Mouse (Mus musculus): ENCODE results near the gene Acer1. TPM values are rescaled to one million over a fixed set of nuclear protein-coding genes. Genes with fewer than 3 reads are reported as not detected.

Gene Acer1
- not detected in 2 replicates for polyA plus RNA-seq (2014; fragmentation: Nextera tagmentation; extraction: Ambion mirVana)

GRCm38 (mm10) chr17:56982013-56982412 lies at the start of gene Acer1:
Gene Acer1, minus strand, starts transcription at chr17:56982126.
- Histone ChIP-seq H3K27ac (ENCODE audit: low read depth, low read length) (no peak within 1 kb of the TSS), H3K9ac (ENCODE audit: low read depth, low read length) (no peak within 1 kb of the TSS)
- no peak for ATAC-seq (ENCODE audit: low FRiP score)

GRCm38 (mm10) chr17:57030931-57031660 lies 49.2 kb upstream of the Acer1 start, which contains the start of gene Khsrp:
Gene Khsrp, minus strand, starts transcription at chr17:57031522.
- H3K9me3 ChIP-seq (ENCODE audit: control insufficient read depth, low read length): no peaks in the 10 kb centered on the region

More at GRCm38 (mm10) chr17:56982013-56982412, at the start of gene Acer1:
- H3K4me2 ChIP-seq (replicated peaks; ENCODE audit: low read depth, low read length): no peak within 1 kb of the TSS
- H3K27me3 ChIP-seq (ENCODE audit: control insufficient read depth, insufficient read depth, low read length): no peaks in the 10 kb centered on the region
- DNase-seq (ENCODE audit: low spot score): no peak
- no peaks in the 10 kb centered on the region for H3K9me3 ChIP-seq (ENCODE audit: control insufficient read depth, low read length)
- no peaks in the 10 kb centered on the region for H3K4me1 ChIP-seq (replicated peaks; ENCODE audit: control insufficient read depth, insufficient read depth, low read length)
- WGBS: 78% methylated on average over 5 of the region's 5 CpGs
- no peaks in the 10 kb centered on the region for H3K36me3 ChIP-seq (ENCODE audit: control insufficient read depth, insufficient read depth, low read length)
- no peak within 1 kb of the TSS for H3K4me3 ChIP-seq (ENCODE audit: low read depth, low read length)

DNA sequence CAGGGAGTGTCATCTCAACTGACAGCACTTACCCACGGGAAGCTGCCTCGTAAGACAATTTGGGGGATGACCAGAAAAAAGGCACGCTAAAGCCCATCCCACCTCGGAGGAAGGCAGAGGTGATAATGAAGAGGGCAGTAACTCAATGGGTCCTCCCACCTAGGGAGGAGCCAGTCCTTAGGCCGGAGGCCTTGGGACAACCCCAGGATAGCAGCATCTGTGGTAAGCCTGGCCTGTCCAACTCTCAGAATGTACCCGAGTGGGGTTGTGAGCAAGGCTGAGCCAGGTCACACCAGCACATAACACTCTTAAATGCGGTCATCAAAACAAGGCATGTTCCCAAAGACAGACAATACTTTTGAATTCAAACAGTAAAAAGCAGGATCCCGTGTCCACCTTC lies 47.8 kb upstream of the Acer1 start:
- Histone ChIP-seq H3K36me3 (ENCODE audit: control insufficient read depth, insufficient read depth, low read length) (peaks cover 11% of the 10 kb centered on the region), H3K9ac (ENCODE audit: low read depth, low read length) (peak overlapping the region; percentile 99), H3K27me3 (ENCODE audit: control insufficient read depth, insufficient read depth, low read length) (no peaks in the 10 kb centered on the region), H3K27ac (ENCODE audit: low read depth, low read length) (no peak overlapping the region), H3K9me3 (ENCODE audit: control insufficient read depth, low read length) (no peaks in the 10 kb centered on the region), H3K4me2 (replicated peaks; ENCODE audit: low read depth, low read length) (peak overlapping the region; percentile 94), H3K4me3 (ENCODE audit: low read depth, low read length) (peak overlapping the region; percentile 78), H3K4me1 (replicated peaks; ENCODE audit: control insufficient read depth, insufficient read depth, low read length) (peaks cover 9% of the 10 kb centered on the region)
- ATAC-seq (ENCODE audit: low FRiP score) (no peak), DNase-seq (ENCODE audit: low spot score) (no peak)
- WGBS: 53% methylated on average over 8 of the region's 8 CpGs

More at GRCm38 (mm10) chr17:57030931-57031660, 49.2 kb upstream of the Acer1 start, which contains the start of gene Khsrp:
- H3K9ac ChIP-seq (ENCODE audit: low read depth, low read length): peak within 1 kb of the TSS; percentile 99
- H3K27me3 ChIP-seq (ENCODE audit: control insufficient read depth, insufficient read depth, low read length): no peaks in the 10 kb centered on the region
- WGBS: under 1% methylated on average over 65 of the region's 99 CpGs
- peaks cover 9% of the 10 kb centered on the region for H3K4me1 ChIP-seq (replicated peaks; ENCODE audit: control insufficient read depth, insufficient read depth, low read length)
- H3K4me3 ChIP-seq (ENCODE audit: low read depth, low read length): peak within 1 kb of the TSS; percentile 78
- H3K4me2 ChIP-seq (replicated peaks; ENCODE audit: low read depth, low read length): peak within 1 kb of the TSS; percentile 94
- peak; percentile 69 for DNase-seq (ENCODE audit: low spot score)
- 0 out of 2 replicates have a peak, but pooled peaks have one; percentile 1 for ATAC-seq (ENCODE audit: low FRiP score)
- peaks cover 5% of the 10 kb centered on the region for H3K36me3 ChIP-seq (ENCODE audit: control insufficient read depth, insufficient read depth, low read length)
- peak within 1 kb of the TSS; percentile 90 for H3K27ac ChIP-seq (ENCODE audit: low read depth, low read length)

DNA sequence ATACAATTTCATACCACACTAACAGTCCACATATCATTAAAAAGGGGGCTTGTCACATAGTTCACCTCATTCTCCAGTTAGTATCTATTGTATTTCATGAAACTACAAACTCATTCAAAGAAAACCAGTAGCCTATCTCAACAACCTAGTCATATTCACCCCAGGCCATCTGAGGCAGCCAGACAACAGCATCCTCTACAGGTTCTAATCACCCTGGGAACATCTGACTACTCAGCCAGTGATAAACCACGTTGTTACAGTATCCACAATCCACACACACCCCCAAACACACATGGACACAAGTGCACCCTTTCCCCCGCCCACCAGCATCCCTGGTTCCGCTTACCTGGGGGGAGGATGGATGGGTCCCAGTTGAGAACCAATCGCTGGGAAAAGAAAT lies 45.5 kb upstream of the Acer1 start:
- H3K27ac ChIP-seq (ENCODE audit: low read depth, low read length): no peak overlapping the region
- DNase-seq (ENCODE audit: low spot score): no peak
- H3K9me3 ChIP-seq (ENCODE audit: control insufficient read depth, low read length): no peaks in the 10 kb centered on the region
- H3K9ac ChIP-seq (ENCODE audit: low read depth, low read length): no peak overlapping the region
- WGBS: 87% methylated on average over 4 of the region's 4 CpGs
- H3K4me1 ChIP-seq (replicated peaks; ENCODE audit: control insufficient read depth, insufficient read depth, low read length): peaks cover 9% of the 10 kb centered on the region
- H3K27me3 ChIP-seq (ENCODE audit: control insufficient read depth, insufficient read depth, low read length): no peaks in the 10 kb centered on the region
- no peak overlapping the region for H3K4me3 ChIP-seq (ENCODE audit: low read depth, low read length)
- no peak for ATAC-seq (ENCODE audit: low FRiP score)
- peaks cover 28% of the 10 kb centered on the region for H3K36me3 ChIP-seq (ENCODE audit: control insufficient read depth, insufficient read depth, low read length)
- no peak overlapping the region for H3K4me2 ChIP-seq (replicated peaks; ENCODE audit: low read depth, low read length)

DNA sequence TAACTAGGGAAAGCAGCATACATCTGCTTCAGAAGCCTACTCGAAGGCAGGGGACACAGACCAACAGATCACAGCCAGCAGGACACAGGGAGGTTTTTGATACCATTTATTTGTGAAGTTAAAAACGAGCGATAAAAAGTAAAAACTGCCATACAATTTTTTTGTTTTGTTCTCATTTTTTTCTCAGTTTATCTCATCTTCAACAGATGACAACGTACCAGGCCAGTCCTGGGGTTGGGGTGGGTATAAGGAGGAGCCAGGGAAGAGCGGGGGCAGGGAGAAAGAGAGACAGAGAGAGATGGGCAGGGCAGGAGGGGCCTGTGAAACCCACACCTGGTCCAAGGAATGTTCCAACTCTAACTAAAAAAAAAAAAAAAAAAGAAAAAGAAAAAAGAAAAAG lies 39.0 kb upstream of the Acer1 start:
- WGBS: 92% methylated on average over 5 of the region's 5 CpGs
- Histone ChIP-seq H3K4me3 (ENCODE audit: low read depth, low read length) (no peak overlapping the region), H3K36me3 (ENCODE audit: control insufficient read depth, insufficient read depth, low read length) (peaks cover 32% of the 10 kb centered on the region), H3K27me3 (ENCODE audit: control insufficient read depth, insufficient read depth, low read length) (no peaks in the 10 kb centered on the region), H3K9me3 (ENCODE audit: control insufficient read depth, low read length) (no peaks in the 10 kb centered on the region), H3K9ac (ENCODE audit: low read depth, low read length) (no peak overlapping the region), H3K4me2 (replicated peaks; ENCODE audit: low read depth, low read length) (no peak overlapping the region), H3K27ac (ENCODE audit: low read depth, low read length) (no peak overlapping the region), H3K4me1 (replicated peaks; ENCODE audit: control insufficient read depth, insufficient read depth, low read length) (no peaks in the 10 kb centered on the region)
- DNase-seq (ENCODE audit: low spot score): no peak
- no peak for ATAC-seq (ENCODE audit: low FRiP score)

DNA sequence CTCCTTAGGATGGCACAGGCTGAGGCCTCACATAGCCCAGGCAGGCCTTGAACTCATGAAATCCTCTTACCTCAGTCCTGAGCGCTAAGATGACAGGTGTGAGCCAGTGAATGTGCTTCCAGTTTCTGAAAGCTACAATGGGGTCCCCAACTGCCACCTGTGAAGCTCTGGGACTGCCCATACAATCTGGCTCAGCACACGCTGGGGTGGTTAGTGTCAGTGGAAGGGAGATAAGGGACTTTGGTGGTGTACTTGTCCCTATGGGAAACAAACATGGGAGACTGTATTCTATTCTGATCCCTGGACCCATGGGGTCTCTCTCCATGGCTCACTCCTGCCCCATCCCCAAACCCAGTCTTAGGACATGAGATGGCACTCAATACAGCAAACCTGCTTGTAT lies 37.8 kb upstream of the Acer1 start:
- ATAC-seq (ENCODE audit: low FRiP score): no peak
- H3K4me3 ChIP-seq (ENCODE audit: low read depth, low read length): no peak overlapping the region
- H3K4me1 ChIP-seq (replicated peaks; ENCODE audit: control insufficient read depth, insufficient read depth, low read length): no peaks in the 10 kb centered on the region
- H3K9ac ChIP-seq (ENCODE audit: low read depth, low read length): no peak overlapping the region
- no peak overlapping the region for H3K27ac ChIP-seq (ENCODE audit: low read depth, low read length)
- H3K27me3 ChIP-seq (ENCODE audit: control insufficient read depth, insufficient read depth, low read length): no peaks in the 10 kb centered on the region
- H3K4me2 ChIP-seq (replicated peaks; ENCODE audit: low read depth, low read length): no peak overlapping the region
- 92% methylated on average over 2 of the region's 2 CpGs for WGBS
- DNase-seq (ENCODE audit: low spot score): no peak
- peaks cover 27% of the 10 kb centered on the region for H3K36me3 ChIP-seq (ENCODE audit: control insufficient read depth, insufficient read depth, low read length)
- no peaks in the 10 kb centered on the region for H3K9me3 ChIP-seq (ENCODE audit: control insufficient read depth, low read length)

GRCm38 (mm10) chr17:57012245-57012795 lies 30.4 kb upstream of the Acer1 start:
- Histone ChIP-seq H3K27ac (ENCODE audit: low read depth, low read length) (no peak overlapping the region), H3K36me3 (ENCODE audit: control insufficient read depth, insufficient read depth, low read length) (no peaks in the 10 kb centered on the region), H3K9ac (ENCODE audit: low read depth, low read length) (no peak overlapping the region; the same call in 1 of the 2 replicates), H3K9me3 (ENCODE audit: control insufficient read depth, low read length) (no peaks in the 10 kb centered on the region), H3K4me3 (ENCODE audit: low read depth, low read length) (no peak overlapping the region), H3K4me1 (replicated peaks; ENCODE audit: control insufficient read depth, insufficient read depth, low read length) (no peaks in the 10 kb centered on the region), H3K4me2 (replicated peaks; ENCODE audit: low read depth, low read length) (peak overlapping the region; percentile 89), H3K27me3 (ENCODE audit: control insufficient read depth, insufficient read depth, low read length) (no peaks in the 10 kb centered on the region)
- no peak; the same call in 1 of the 2 replicates for ATAC-seq (ENCODE audit: low FRiP score)
- 69% methylated on average over 13 of the region's 13 CpGs for WGBS
- DNase-seq (ENCODE audit: low spot score): no peak

DNA sequence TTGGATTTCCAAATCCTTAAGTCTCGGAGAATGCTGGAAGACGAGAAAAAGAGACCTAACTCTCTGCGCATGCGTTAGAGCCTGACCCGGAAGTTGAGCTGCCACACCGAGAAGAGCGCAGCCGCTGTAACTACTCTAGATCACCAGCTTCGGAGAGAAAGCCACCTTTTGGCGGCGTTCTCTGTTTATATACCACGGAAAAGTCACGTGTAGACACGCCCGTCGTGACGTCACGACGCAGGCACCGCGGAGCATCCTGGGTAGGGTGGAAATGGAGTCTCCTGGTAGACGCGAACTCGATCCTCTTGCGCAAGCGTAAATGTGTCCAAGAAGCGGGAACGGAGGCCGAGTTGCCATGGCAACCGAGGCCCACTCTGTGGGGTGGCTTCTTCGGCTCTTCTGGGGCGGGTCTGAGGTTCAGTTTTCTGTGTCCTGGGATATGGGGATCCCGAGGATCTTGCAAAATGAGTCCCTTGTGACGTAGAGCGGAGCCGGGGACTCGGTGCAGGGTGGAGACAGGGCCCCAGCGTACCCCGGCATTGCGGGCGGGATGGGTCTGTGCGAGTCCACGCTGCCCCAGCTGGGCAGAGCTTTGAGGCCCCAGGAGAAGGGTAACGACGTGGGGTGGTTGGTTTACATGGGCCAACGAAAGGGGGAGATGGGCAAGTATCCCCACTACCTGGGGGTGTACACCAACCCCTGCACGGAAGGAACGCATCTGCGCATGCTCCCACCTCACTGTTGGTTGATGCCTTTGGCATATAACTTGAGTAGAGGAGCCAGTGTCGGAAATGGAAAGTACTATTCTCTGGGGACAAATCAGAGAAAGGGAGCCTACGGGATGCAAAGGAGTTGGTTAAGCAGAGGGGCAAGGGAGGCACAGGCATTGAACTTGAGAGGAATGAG lies 29.6 kb upstream of the Acer1 start, which contains the start of the genes Gtf2f1 and Gm17949:
Gtf2f1 (minus strand) TSS at position 53 of the 906 bp plus-strand sequence.
Gm17949 (plus strand) TSS at position 234 of the 906 bp plus-strand sequence.
- WGBS: under 1% methylated on average over 51 of the region's 51 CpGs
- H3K27ac ChIP-seq (ENCODE audit: low read depth, low read length): peak within 1 kb of the TSS; percentile 86
- H3K9me3 ChIP-seq (ENCODE audit: control insufficient read depth, low read length): no peaks in the 10 kb centered on the region
- peak within 1 kb of the TSS; percentile 71 for H3K4me3 ChIP-seq (ENCODE audit: low read depth, low read length)
- no peaks in the 10 kb centered on the region for H3K27me3 ChIP-seq (ENCODE audit: control insufficient read depth, insufficient read depth, low read length)
- H3K9ac ChIP-seq (ENCODE audit: low read depth, low read length): peak within 1 kb of the TSS; percentile 77
- no peaks in the 10 kb centered on the region for H3K36me3 ChIP-seq (ENCODE audit: control insufficient read depth, insufficient read depth, low read length)
- ATAC-seq (ENCODE audit: low FRiP score): peak; percentile 93
- DNase-seq (ENCODE audit: low spot score): peak; percentile 100
- H3K4me1 ChIP-seq (replicated peaks; ENCODE audit: control insufficient read depth, insufficient read depth, low read length): no peaks in the 10 kb centered on the region
- H3K4me2 ChIP-seq (replicated peaks; ENCODE audit: low read depth, low read length): peak within 1 kb of the TSS; percentile 89

All from hindbrain, embryonic 11.5 days (tissue).